Mouse (Mus musculus) stomach, embryonic 15.5 days (tissue): ENCODE results near the gene Cebpz. TPM values are rescaled to one million over a fixed set of nuclear protein-coding genes. Genes with fewer than 3 reads are reported as not detected.

Experiments
- ATAC-seq: fragments of 200-750 bp; cut with Nextera tagmentation; 2 replicates; pipeline ENCODE4 v1.8.0; 2017; ENCODE audit warnings: low read depth, moderate number of reproducible peaks, moderate TSS enrichment; ENCODE audit not compliant: insufficient read depth, low FRiP score
- H3K27ac ChIP-seq: fragments of 300-500 bp; sonication (generic); 2 replicates; pipeline ENCODE4 v1.5.1; 2015; ENCODE audit warnings: mild to moderate bottlenecking, inconsistent platforms
- H3K27me3 ChIP-seq: fragments of 300-500 bp; sonication (generic); replicated peaks from 2 replicates; pipeline ENCODE4 v1.6.1; 2015; ENCODE audit warnings: inconsistent platforms
- H3K36me3 ChIP-seq: fragments of 300-500 bp; sonication (generic); 2 replicates; pipeline ENCODE4 v1.6.1; 2015; ENCODE audit warnings: inconsistent platforms
- H3K4me1 ChIP-seq: fragments of 300-500 bp; sonication (generic); 2 replicates; pipeline ENCODE4 v1.6.1; 2015; ENCODE audit warnings: inconsistent platforms
- H3K4me2 ChIP-seq: fragments of 300-500 bp; sonication (generic); 2 replicates; pipeline ENCODE4 v1.6.1; 2015; ENCODE audit warnings: mild to moderate bottlenecking, inconsistent platforms
- H3K4me3 ChIP-seq: fragments of 300-500 bp; sonication (generic); replicated peaks from 2 replicates; pipeline ENCODE4 v1.5.1; 2015; ENCODE audit warnings: inconsistent platforms
- H3K9ac ChIP-seq: fragments of 300-500 bp; sonication (generic); 2 replicates; pipeline ENCODE4 v1.6.1; 2015; ENCODE audit warnings: inconsistent platforms
- H3K9me3 ChIP-seq: fragments of 300-500 bp; sonication (generic); 2 replicates; pipeline ENCODE4 v1.6.1; 2016; ENCODE audit warnings: inconsistent platforms
- WGBS: fragments of 180-500 bp; shearing (Covaris S2); methylation state at CpG from one replicate; pipeline ENCODE4 v1.1.7; 2015; 5-methylcytosine and 5-hydroxymethylcytosine counted together
- polyA plus RNA-seq: library from polyadenylated mRNA; unstranded; fragments of >200 nt; fragmentation: Nextera tagmentation; extraction: Ambion mirVana; gene quantifications from 2 replicates; pipeline ENCODE4 v1.2.1, GENCODE M21; 2015

Cebpz gene
- polyA plus RNA-seq, 1 experiment from 2014 or later, result 54.3 TPM

GRCm38 (mm10) chr17:78937229-78937853 is 475 bp upstream of the Cebpz start:
- 0 out of 2 replicates have a peak, but pooled peaks have one; percentile 7 for ATAC-seq
- 8% methylated on average over 26 of the region's 26 CpGs for WGBS
- Histone ChIP-seq H3K27me3 (no peaks in the 10 kb centered on the region), H3K36me3 (peaks cover 4% of the 10 kb centered on the region; the same call in 1 of the 2 replicates), H3K9me3 (no peaks in the 10 kb centered on the region), H3K4me2 (peak overlapping the region; percentile 57), H3K27ac (no peak overlapping the region), H3K9ac (peak overlapping the region; percentile 68), H3K4me3 (peak overlapping the region; percentile 88), H3K4me1 (0 out of 2 replicates have a peak, but pooled peaks cover 2% of the 10 kb centered on the region)

GRCm38 (mm10) chr17:78935857-78936256 is 1.0 kb downstream of the Cebpz start:
- H3K36me3 ChIP-seq, result peaks cover 15% of the 10 kb centered on the region; the same call in 1 of the 2 replicates
- WGBS, result 65% methylated on average over 2 of the region's 2 CpGs
- H3K9me3 ChIP-seq, result no peaks in the 10 kb centered on the region
- no peak overlapping the region for H3K9ac ChIP-seq
- no peak for ATAC-seq
- H3K27ac ChIP-seq, result no peak overlapping the region
- peak overlapping the region; percentile 88 for H3K4me3 ChIP-seq
- 0 out of 2 replicates have a peak, but pooled peaks cover 2% of the 10 kb centered on the region for H3K4me1 ChIP-seq
- no peaks in the 10 kb centered on the region for H3K27me3 ChIP-seq
- peak overlapping the region; percentile 57 for H3K4me2 ChIP-seq

GRCm38 (mm10) chr17:78917696-78918095 is 19.2 kb downstream of the Cebpz start:
- Histone ChIP-seq H3K4me3 (no peak overlapping the region), H3K9me3 (no peaks in the 10 kb centered on the region), H3K27me3 (no peaks in the 10 kb centered on the region), H3K36me3 (peaks cover 9% of the 10 kb centered on the region; the same call in 1 of the 2 replicates), H3K4me2 (peak overlapping the region; percentile 67; the same call in 1 of the 2 replicates), H3K9ac (no peak overlapping the region), H3K4me1 (peaks cover 5% of the 10 kb centered on the region; the same call in 1 of the 2 replicates), H3K27ac (no peak overlapping the region)
- 44% methylated on average over 6 of the region's 6 CpGs for WGBS
- no peak for ATAC-seq

GRCm38 (mm10) chr17:78916899-78917298 is 20.0 kb downstream of the Cebpz start:
- no peak for ATAC-seq
- peak overlapping the region; percentile 90 for H3K27ac ChIP-seq
- no peaks in the 10 kb centered on the region for H3K9me3 ChIP-seq
- peak overlapping the region; percentile 67 for H3K9ac ChIP-seq
- H3K36me3 ChIP-seq, result peaks cover 9% of the 10 kb centered on the region; the same call in 1 of the 2 replicates
- peak overlapping the region; percentile 60 for H3K4me3 ChIP-seq
- H3K27me3 ChIP-seq, result no peaks in the 10 kb centered on the region
- H3K4me2 ChIP-seq, result peak overlapping the region; percentile 67
- 2% methylated on average over 11 of the region's 11 CpGs for WGBS
- peaks cover 5% of the 10 kb centered on the region; the same call in 1 of the 2 replicates for H3K4me1 ChIP-seq

- peak within 1 kb of the TSS; percentile 67 for H3K9ac ChIP-seq
- H3K4me1 ChIP-seq, result peaks cover 5% of the 10 kb centered on the region; the same call in 1 of the 2 replicates
- WGBS, result under 1% methylated on average over 37 of the region's 37 CpGs
- H3K4me2 ChIP-seq, result peak within 1 kb of the TSS; percentile 67
- H3K27me3 ChIP-seq, result no peaks in the 10 kb centered on the region
- no peaks in the 10 kb centered on the region for H3K9me3 ChIP-seq
- ATAC-seq, result peak; percentile 95
- H3K36me3 ChIP-seq, result peaks cover 8% of the 10 kb centered on the region; the same call in 1 of the 2 replicates
- peak within 1 kb of the TSS; percentile 60 for H3K4me3 ChIP-seq
- H3K27ac ChIP-seq, result peak within 1 kb of the TSS; percentile 90
Measured at GRCm38 (mm10) chr17:78916369-78916813, 20.5 kb downstream of the Cebpz start, which contains the start of gene Cebpzos. Gene Cebpzos (plus strand): TSS chr17:78916500.

- H3K9me3 ChIP-seq, result no peaks in the 10 kb centered on the region
- H3K4me2 ChIP-seq, result peak overlapping the region; percentile 67
- 0 out of 2 replicates have a peak, but pooled peaks have one; percentile 1 for ATAC-seq
- H3K4me3 ChIP-seq, result peak overlapping the region; percentile 60
- peak overlapping the region; percentile 90; the same call in 1 of the 2 replicates for H3K27ac ChIP-seq
- H3K36me3 ChIP-seq, result peaks cover 4% of the 10 kb centered on the region; the same call in 1 of the 2 replicates
- H3K27me3 ChIP-seq, result no peaks in the 10 kb centered on the region
- 53% methylated on average over 6 of the region's 6 CpGs for WGBS
- H3K4me1 ChIP-seq, result peaks cover 5% of the 10 kb centered on the region; the same call in 1 of the 2 replicates
- 0 out of 2 replicates have a peak overlapping the region, but pooled peaks have one; percentile 67 for H3K9ac ChIP-seq
Measured at GRCm38 (mm10) chr17:78915772-78916171, 21.1 kb downstream of the Cebpz start.

GRCm38 (mm10) chr17:78913921-78914320 is 22.9 kb downstream of the Cebpz start:
- no peaks in the 10 kb centered on the region for H3K36me3 ChIP-seq
- no peak overlapping the region for H3K4me3 ChIP-seq
- no peak overlapping the region for H3K27ac ChIP-seq
- no peak overlapping the region for H3K9ac ChIP-seq
- ATAC-seq, result no peak
- H3K9me3 ChIP-seq, result no peaks in the 10 kb centered on the region
- H3K27me3 ChIP-seq, result no peaks in the 10 kb centered on the region
- WGBS, result 69% methylated on average over 3 of the region's 3 CpGs
- peaks cover 5% of the 10 kb centered on the region; the same call in 1 of the 2 replicates for H3K4me1 ChIP-seq
- no peak overlapping the region for H3K4me2 ChIP-seq

GRCm38 (mm10) chr17:78912861-78913281 is 24.0 kb downstream of the Cebpz start:
- H3K27me3 ChIP-seq, result no peaks in the 10 kb centered on the region
- peak overlapping the region; percentile 33 for H3K4me3 ChIP-seq
- H3K36me3 ChIP-seq, result no peaks in the 10 kb centered on the region
- H3K9ac ChIP-seq, result no peak overlapping the region
- H3K27ac ChIP-seq, result no peak overlapping the region
- peak overlapping the region; percentile 46 for H3K4me2 ChIP-seq
- no peak for ATAC-seq
- 21% methylated on average over 6 of the region's 6 CpGs for WGBS
- no peaks in the 10 kb centered on the region for H3K9me3 ChIP-seq
- peaks cover 5% of the 10 kb centered on the region; the same call in 1 of the 2 replicates for H3K4me1 ChIP-seq

GRCm38 (mm10) chr17:78909374-78909773 is 27.5 kb downstream of the Cebpz start:
- Histone ChIP-seq H3K27ac (no peak overlapping the region), H3K27me3 (no peaks in the 10 kb centered on the region), H3K4me3 (no peak overlapping the region), H3K4me2 (no peak overlapping the region), H3K9me3 (no peaks in the 10 kb centered on the region), H3K4me1 (no peaks in the 10 kb centered on the region), H3K36me3 (no peaks in the 10 kb centered on the region), H3K9ac (no peak overlapping the region)
- ATAC-seq, result no peak
- WGBS, result 76% methylated on average over 2 of the region's 2 CpGs

- H3K36me3 ChIP-seq, result no peaks in the 10 kb centered on the region
- 76% methylated on average over 5 of the region's 5 CpGs for WGBS
- no peaks in the 10 kb centered on the region for H3K27me3 ChIP-seq
- H3K9me3 ChIP-seq, result no peaks in the 10 kb centered on the region
- H3K9ac ChIP-seq, result no peak within 1 kb of the TSS
- H3K4me2 ChIP-seq, result no peak within 1 kb of the TSS
- ATAC-seq, result no peak
- H3K4me1 ChIP-seq, result no peaks in the 10 kb centered on the region
- H3K4me3 ChIP-seq, result no peak within 1 kb of the TSS
- no peak within 1 kb of the TSS for H3K27ac ChIP-seq
Measured at GRCm38 (mm10) chr17:78906892-78907291, 30.0 kb downstream of the Cebpz start, which contains the start of gene Sult6b1. Gene Sult6b1 (minus strand): TSS chr17:78906992.

GRCm38 (mm10) chr17:78903158-78903557 is 33.7 kb downstream of the Cebpz start:
- Histone ChIP-seq H3K27me3 (no peaks in the 10 kb centered on the region), H3K36me3 (no peaks in the 10 kb centered on the region), H3K4me3 (no peak overlapping the region), H3K9me3 (no peaks in the 10 kb centered on the region), H3K27ac (no peak overlapping the region), H3K4me1 (no peaks in the 10 kb centered on the region), H3K9ac (no peak overlapping the region), H3K4me2 (no peak overlapping the region)
- no peak for ATAC-seq
- 76% methylated on average over 2 of the region's 2 CpGs for WGBS

- ATAC-seq, result no peak
- WGBS, result 16% methylated on average over 8 of the region's 8 CpGs
Measured at GRCm38 (mm10) chr17:78895394-78895793, 41.5 kb downstream of the Cebpz start.

More at GRCm38 (mm10) chr17:78895394-78895793, 41.5 kb downstream of the Cebpz start:
- Histone ChIP-seq H3K4me3 (peak overlapping the region; percentile 23; the same call in 1 of the 2 replicates), H3K9me3 (no peaks in the 10 kb centered on the region), H3K9ac (no peak overlapping the region), H3K4me2 (peak overlapping the region; percentile 51), H3K27me3 (no peaks in the 10 kb centered on the region), H3K27ac (no peak overlapping the region), H3K4me1 (no peaks in the 10 kb centered on the region), H3K36me3 (no peaks in the 10 kb centered on the region)
